Mouse (Mus musculus) hindbrain, postnatal 0 days (tissue): Measurements from ENCODE around the gene Grhl1. TPM values are rescaled to one million over a fixed set of nuclear protein-coding genes. Genes with fewer than 3 reads are reported as not detected.

Experiments used
- ATAC-seq: fragments of 200-750 bp; cut with Nextera tagmentation; 2 replicates; pipeline ENCODE4 v1.8.0; 2017; ENCODE audit warnings: mild to moderate bottlenecking, moderate TSS enrichment, moderate library complexity
- DNase-seq: peaks from one replicate; pipeline ENCODE4 v3.0.0-alpha.2; 2015; ENCODE audit warnings: low spot score
- H3K27ac ChIP-seq: fragments of 300-500 bp; sonication (generic); 2 replicates; pipeline ENCODE4 v1.5.1; 2014; ENCODE audit warnings: mild to moderate bottlenecking
- H3K27me3 ChIP-seq: fragments of 300-500 bp; sonication (generic); 2 replicates; pipeline ENCODE4 v1.6.1; 2014; ENCODE audit warnings: low read length, mixed read lengths; ENCODE audit not compliant: insufficient read depth
- H3K36me3 ChIP-seq: fragments of 300-500 bp; sonication (generic); 2 replicates; pipeline ENCODE4 v1.6.1; 2014; ENCODE audit warnings: low read length, mixed read lengths; ENCODE audit not compliant: insufficient read depth
- H3K4me1 ChIP-seq: fragments of 300-500 bp; sonication (generic); 2 replicates; pipeline ENCODE4 v1.6.1; 2014; ENCODE audit warnings: antibody characterized with exemption, low read length, mixed read lengths; ENCODE audit not compliant: insufficient read depth
- H3K4me2 ChIP-seq: fragments of 300-500 bp; sonication (generic); 2 replicates; pipeline ENCODE4 v1.6.1; 2014; ENCODE audit warnings: low read depth, mild to moderate bottlenecking, low read length, moderate library complexity, mixed read lengths
- H3K4me3 ChIP-seq: fragments of 300-500 bp; sonication (generic); 2 replicates; pipeline ENCODE4 v1.5.1; 2014; ENCODE audit warnings: low read length
- H3K9ac ChIP-seq: fragments of 300-500 bp; sonication (generic); replicated peaks from 2 replicates; pipeline ENCODE4 v1.6.1; 2014; ENCODE audit warnings: mild to moderate bottlenecking, low read length, moderate library complexity, mixed read lengths
- H3K9me3 ChIP-seq: fragments of 300-500 bp; sonication (generic); 2 replicates; pipeline ENCODE4 v1.6.1; 2016; ENCODE audit warnings: low read length, mixed read lengths
- CTCF ChIP-seq: IDR thresholded peaks from 2 replicates; pipeline ENCODE4 v1.5.1; 2016; ENCODE audit warnings: antibody characterized with exemption, control low read depth, low read depth
- WGBS: fragments of 180-500 bp; shearing (Covaris S2); extraction: QIAGEN DNeasy Blood & Tissue Kit; methylation state at CpG from one replicate; pipeline ENCODE4 v1.1.7; 2014; 5-methylcytosine and 5-hydroxymethylcytosine counted together
- polyA plus RNA-seq: library from polyadenylated mRNA; unstranded; fragments of >200 nt; fragmentation: Nextera tagmentation; extraction: Ambion mirVana; gene quantifications from 2 replicates; pipeline ENCODE4 v1.2.1, GENCODE M21; 2015
- total RNA-seq: library from RNA; depleted of rRNA; stranded (reverse); fragments of >200 nt; gene quantifications from 2 replicates; pipeline ENCODE4 v1.2.3, GENCODE M21; 2014; rRNA removed

Gene Grhl1
- total and polyA plus RNA-seq, 2 experiments from 2014 or later: 1.2 to 1.5 TPM

DNA sequence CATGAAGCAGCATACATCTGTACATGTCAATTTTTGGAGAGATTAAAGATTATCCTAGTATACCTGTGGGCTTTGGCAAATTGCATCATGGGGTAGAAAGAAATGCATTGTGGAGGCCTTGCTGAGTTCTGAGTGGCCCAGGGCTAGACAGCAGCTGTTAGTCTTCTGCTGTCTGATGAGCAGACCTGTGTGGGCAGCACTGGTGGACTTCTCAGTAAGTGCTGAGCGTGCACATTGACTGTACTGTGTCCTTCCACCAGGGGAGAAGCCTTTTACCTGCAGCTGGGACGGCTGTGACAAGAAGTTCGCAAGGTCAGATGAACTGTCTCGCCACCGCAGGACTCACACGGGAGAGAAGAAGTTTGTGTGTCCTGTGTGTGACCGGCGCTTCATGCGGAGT is 87.8 kb downstream of the Grhl1 start:
- 86% methylated on average over 9 of the region's 9 CpGs for WGBS

GRCm38 (mm10) chr12:24661100-24661499 is 89.0 kb downstream of the Grhl1 start:
- no peak overlapping the region for H3K9ac ChIP-seq
- no peak overlapping the region for H3K27ac ChIP-seq
- no peak overlapping the region for H3K4me2 ChIP-seq
- 76% methylated on average over 4 of the region's 4 CpGs for WGBS
- H3K4me3 ChIP-seq: no peak overlapping the region
- H3K4me1 ChIP-seq: no peaks in the 10 kb centered on the region
- H3K27me3 ChIP-seq: no peaks in the 10 kb centered on the region
- H3K9me3 ChIP-seq: no peaks in the 10 kb centered on the region
- no peak for DNase-seq
- no peak for TF ChIP-seq CTCF
- H3K36me3 ChIP-seq: peaks cover 11% of the 10 kb centered on the region; the same call in 1 of the 2 replicates
- no peak for ATAC-seq

More for the DNA sequence above, 87.8 kb downstream of the Grhl1 start:
- H3K4me1 ChIP-seq: no peaks in the 10 kb centered on the region; the same call in 1 of the 2 replicates
- 0 out of 2 replicates have a peak, but pooled peaks have one; percentile 16 for ATAC-seq
- no peaks in the 10 kb centered on the region for H3K27me3 ChIP-seq
- H3K9ac ChIP-seq: no peak overlapping the region
- H3K4me3 ChIP-seq: no peak overlapping the region
- no peak for DNase-seq
- H3K27ac ChIP-seq: no peak overlapping the region
- H3K4me2 ChIP-seq: no peak overlapping the region
- H3K36me3 ChIP-seq: peaks cover 23% of the 10 kb centered on the region; the same call in 1 of the 2 replicates
- TF ChIP-seq CTCF: no peak
- no peaks in the 10 kb centered on the region for H3K9me3 ChIP-seq

DNA sequence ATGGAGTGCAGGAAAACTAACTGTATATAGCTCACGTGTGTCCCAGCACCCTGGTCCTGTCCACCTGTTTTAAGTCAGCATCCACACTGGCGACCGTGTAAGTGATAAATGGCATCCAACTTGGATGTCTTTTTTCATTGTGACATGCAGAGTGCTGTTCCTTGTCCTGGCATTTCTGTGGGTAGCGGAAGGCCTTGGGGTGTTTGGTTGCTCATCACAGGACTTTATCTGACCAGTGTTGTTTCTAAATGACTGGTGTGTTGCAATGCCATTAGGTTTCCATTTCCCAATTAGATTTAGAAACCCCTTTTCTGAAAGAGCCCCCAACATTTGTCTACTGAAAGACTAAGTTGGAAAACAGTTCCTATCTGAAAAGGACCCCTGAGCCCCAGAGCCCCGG is 90.0 kb downstream of the Grhl1 start:
- no peak for DNase-seq
- H3K9me3 ChIP-seq: no peaks in the 10 kb centered on the region
- H3K4me3 ChIP-seq: no peak overlapping the region
- H3K4me2 ChIP-seq: no peak overlapping the region
- H3K9ac ChIP-seq: no peak overlapping the region
- ATAC-seq: no peak
- H3K36me3 ChIP-seq: peaks cover 9% of the 10 kb centered on the region; the same call in 1 of the 2 replicates
- H3K27ac ChIP-seq: no peak overlapping the region
- TF ChIP-seq CTCF: no peak
- WGBS: 89% methylated on average over 5 of the region's 5 CpGs
- H3K27me3 ChIP-seq: no peaks in the 10 kb centered on the region
- H3K4me1 ChIP-seq: no peaks in the 10 kb centered on the region

Other genes starting within 250 kb of the Grhl1 start
- gene Taf1b, start 73.9 kb upstream of the Grhl1 start, total RNA-seq: 11.7 and 14.2 TPM in 2 replicates
- 31.8 and 33.1 TPM in 2 replicates for gene Taf1b, start 73.9 kb upstream of the Grhl1 start, polyA plus RNA-seq
- gene Klf11, start 79.0 kb downstream of the Grhl1 start, total RNA-seq: 28.2 and 28.3 TPM in 2 replicates
- gene Klf11, start 79.0 kb downstream of the Grhl1 start, polyA plus RNA-seq: 18.0 and 20.4 TPM in 2 replicates
- 3.9 and 5.5 TPM in 2 replicates for gene Cys1, start 109.5 kb downstream of the Grhl1 start, total RNA-seq
- 1.4 and 1.7 TPM in 2 replicates for gene Cys1, start 109.5 kb downstream of the Grhl1 start, polyA plus RNA-seq
- 23.4 TPM in 2 replicates for gene Rrm2, start 136.0 kb downstream of the Grhl1 start, total RNA-seq
- 53.4 and 61.1 TPM in 2 replicates for gene Rrm2, start 136.0 kb downstream of the Grhl1 start, polyA plus RNA-seq